Comparison of ENCODE assay signal across 1 mouse cellular context in the genomic region with DNA sequence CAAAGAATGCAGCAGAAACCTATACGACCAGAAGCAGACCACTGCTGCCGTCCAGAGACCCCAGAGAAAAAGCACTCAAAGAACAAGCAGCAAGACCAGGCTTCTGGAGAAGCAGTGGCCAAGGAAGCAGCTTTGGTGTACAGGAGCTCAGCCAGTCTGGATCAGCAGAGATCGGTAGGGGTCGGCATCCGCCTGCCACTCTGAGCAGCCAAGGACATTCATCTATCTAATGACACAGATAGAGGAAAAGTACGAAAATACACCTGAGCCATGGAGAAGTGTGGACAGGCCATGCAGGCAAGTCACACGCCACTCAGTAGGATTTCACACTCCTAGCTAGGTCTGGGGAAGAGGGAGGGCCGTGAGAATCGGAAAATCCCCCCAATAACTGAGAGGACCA.
TF ChIP-seq lines count a peak whose summit lies in the region.

No protein-coding gene starts in this region.

TF ChIP-seq in CH12.LX, 34 proteins besides CTCF, POLR2A, EP300 and RAD21:
- TF ChIP-seq ZMIZ1 (IDR thresholded peaks at IDR 0.05; ENCODE audit: low read depth, low read length), result peak; percentile 70; the same call in 1 of the 2 replicates
- peak; percentile 78; the same call in 1 of the 2 replicates for TF ChIP-seq RCOR1 (conservative IDR thresholded peaks at IDR 0.05; ENCODE audit: low read depth, low read length)
- peak; percentile 47; the same call in 1 of the 2 replicates for TF ChIP-seq SIN3A (IDR thresholded peaks at IDR 0.05; ENCODE audit: low read length)
- 0 out of 2 replicates have a peak, but pooled peaks have one; percentile 47 for TF ChIP-seq UBTF (IDR thresholded peaks at IDR 0.05; ENCODE audit: low read depth, low read length)
- TF ChIP-seq SMC3 (IDR thresholded peaks at IDR 0.05; ENCODE audit: low read depth, low read length), result 0 out of 2 replicates have a peak, but pooled peaks have one; percentile 5
- TF ChIP-seq NELFE (IDR thresholded peaks at IDR 0.05; ENCODE audit: low read depth, low read length), result 0 out of 2 replicates have a peak, but pooled peaks have one; percentile 33
- TF ChIP-seq MXI1 (IDR thresholded peaks at IDR 0.05; ENCODE audit: low read depth, low read length), result 0 out of 2 replicates have a peak, but pooled peaks have one; percentile 55
- no peak for TF ChIP-seq MEF2A (IDR thresholded peaks at IDR 0.05; ENCODE audit: borderline replicate concordance, low read depth, low read length)
- 0 out of 2 replicates have a peak, but pooled peaks have one; percentile 24 for TF ChIP-seq CHD2 (IDR thresholded peaks at IDR 0.05; ENCODE audit: low read length)
- TF ChIP-seq IRF4 (IDR thresholded peaks at IDR 0.05; ENCODE audit: low read depth, low read length), result 0 out of 2 replicates have a peak, but pooled peaks have one; percentile 28
- 0 out of 2 replicates have a peak, but pooled peaks have one; percentile 37 for TF ChIP-seq MAX (IDR thresholded peaks at IDR 0.05; ENCODE audit: low read length)
- TF ChIP-seq MAZ (IDR thresholded peaks at IDR 0.05; ENCODE audit: low read depth, low read length), result 0 out of 2 replicates have a peak, but pooled peaks have one; percentile 38
- TF ChIP-seq MAFK (IDR thresholded peaks at IDR 0.05; ENCODE audit: insufficient replicate concordance, low read length), result no peak
- peak; percentile 41; the same call in 1 of the 2 replicates for TF ChIP-seq TCF12 (IDR thresholded peaks at IDR 0.05; ENCODE audit: low read depth, low read length)
- peak; percentile 37; the same call in 1 of the 2 replicates for TF ChIP-seq BHLHE40 (IDR thresholded peaks at IDR 0.05; ENCODE audit: low read depth, low read length)
- no peak for TF ChIP-seq ZNF384 (IDR thresholded peaks at IDR 0.05; ENCODE audit: low read depth, low read length)
- TF ChIP-seq ELF1 (IDR thresholded peaks at IDR 0.05; ENCODE audit: low read depth, low read length), result no peak
